Mouse (Mus musculus): ENCODE measurements at regions not wholly inside any gene's neighbourhood (a gene's known extent, or its start where the extent isn't known, plus 50 kb on each side); places are given as distances from the start of the nearest gene placed in this dataset.
A peak's percentile ranks its signal among the peaks of the same experiment; 100 is the strongest.

GRCm38 (mm10) chr1:193751819-193752251, 381.7 kb upstream of the Camk1g start:
- DNase-seq: peak; percentile 74 to 76

GRCm38 (mm10) chr1:193750929-193751328, 380.8 kb upstream of the Camk1g start:
- peak; percentile 23 to 27 for DNase-seq

GRCm38 (mm10) chr1:193747426-193747960, 377.4 kb upstream of the Camk1g start:
- peak; percentile 40 to 57 for DNase-seq

GRCm38 (mm10) chr1:193742688-193743087, 372.6 kb upstream of the Camk1g start:
- no peak for DNase-seq

GRCm38 (mm10) chr1:193738821-193739220, 368.7 kb upstream of the Camk1g start:
- DNase-seq: no peak

- DNase-seq: no peak
Measured at GRCm38 (mm10) chr1:193735949-193736518, 365.9 kb upstream of the Camk1g start.

- DNase-seq: no peak
Measured at GRCm38 (mm10) chr1:193734014-193734763, 364.1 kb upstream of the Camk1g start.

- peak in 1 of 2 experiments; percentile 26 for DNase-seq
Measured at GRCm38 (mm10) chr1:193733402-193733801, 363.3 kb upstream of the Camk1g start.

- DNase-seq: no peak
Measured at GRCm38 (mm10) chr1:193732113-193732512, 362.0 kb upstream of the Camk1g start.

GRCm38 (mm10) chr1:193721850-193722249, 351.8 kb upstream of the Camk1g start:
- no peak for DNase-seq

- no peak for DNase-seq
Measured at GRCm38 (mm10) chr1:193720420-193720851, 350.3 kb upstream of the Camk1g start.

GRCm38 (mm10) chr1:193715328-193715727, 345.2 kb upstream of the Camk1g start:
- no peak for DNase-seq

- no peak for DNase-seq
Measured at GRCm38 (mm10) chr1:193714631-193715030, 344.5 kb upstream of the Camk1g start.

GRCm38 (mm10) chr1:193705205-193705604, 335.1 kb upstream of the Camk1g start:
- peak; percentile 42 to 59 for DNase-seq

- peak; percentile 69 to 73 for DNase-seq
Measured at GRCm38 (mm10) chr1:193702707-193703419, 332.8 kb upstream of the Camk1g start.

GRCm38 (mm10) chr1:193700217-193700616, 330.1 kb upstream of the Camk1g start:
- DNase-seq: peak; percentile 29 to 32

- peak; percentile 90 to 91 for DNase-seq
Measured at GRCm38 (mm10) chr1:193698603-193699266, 328.6 kb upstream of the Camk1g start.

GRCm38 (mm10) chr1:193697857-193698256, 327.8 kb upstream of the Camk1g start:
- DNase-seq: no peak

- DNase-seq: no peak
Measured at GRCm38 (mm10) chr1:193697001-193697400, 326.9 kb upstream of the Camk1g start.

- DNase-seq: peak; percentile 24 to 40
Measured at GRCm38 (mm10) chr1:193692991-193693390, 322.9 kb upstream of the Camk1g start.

- DNase-seq: no peak
Measured at GRCm38 (mm10) chr1:193689601-193690000, 319.5 kb upstream of the Camk1g start.

GRCm38 (mm10) chr1:193682917-193683316, 312.8 kb upstream of the Camk1g start:
- DNase-seq: no peak

GRCm38 (mm10) chr1:193678448-193678847, 308.4 kb upstream of the Camk1g start:
- DNase-seq: no peak
